Mouse (Mus musculus) neural tube, embryonic 12.5 days (tissue): Measurements from ENCODE around the gene Rab2b. TPM values are rescaled to one million over a fixed set of nuclear protein-coding genes. Genes with fewer than 3 reads are reported as not detected.
A peak's percentile ranks its signal among the peaks of the same experiment; 100 is the strongest.
"Not testable (repeated sequence)": the region's sequence is repeated elsewhere in the genome, so short reads cannot be mapped to it uniquely, and the experiment has no call there.

Experiments
- ATAC-seq: fragments of 200-750 bp; cut with Nextera tagmentation; 2 replicates; pipeline ENCODE4 v1.8.0; 2017; ENCODE audit warnings: low read depth, mild to moderate bottlenecking, moderate TSS enrichment, moderate library complexity; ENCODE audit not compliant: low FRiP score
- H3K27ac ChIP-seq: fragments of 300-500 bp; sonication (generic); 2 replicates; pipeline ENCODE4 v1.5.1; 2016
- H3K27me3 ChIP-seq: fragments of 300-500 bp; sonication (generic); replicated peaks from 2 replicates; pipeline ENCODE4 v1.6.1; 2016; ENCODE audit warnings: mild to moderate bottlenecking
- H3K36me3 ChIP-seq: fragments of 300-500 bp; sonication (generic); 2 replicates; pipeline ENCODE4 v1.6.1; 2016; ENCODE audit warnings: mild to moderate bottlenecking
- H3K4me1 ChIP-seq: fragments of 300-500 bp; sonication (generic); 2 replicates; pipeline ENCODE4 v1.6.1; 2016
- H3K4me2 ChIP-seq: fragments of 300-500 bp; sonication (generic); replicated peaks from 2 replicates; pipeline ENCODE4 v1.6.1; 2016; ENCODE audit warnings: mild to moderate bottlenecking
- H3K4me3 ChIP-seq: fragments of 300-500 bp; sonication (generic); 2 replicates; pipeline ENCODE4 v1.5.1; 2016
- H3K9ac ChIP-seq: fragments of 300-500 bp; sonication (generic); 2 replicates; pipeline ENCODE4 v1.6.1; 2016; ENCODE audit warnings: mild to moderate bottlenecking
- H3K9me3 ChIP-seq: fragments of 300-500 bp; sonication (generic); 2 replicates; pipeline ENCODE4 v1.6.1; 2016; ENCODE audit warnings: mild to moderate bottlenecking
- WGBS: fragments of 180-500 bp; shearing (Covaris S2); methylation state at CpG from one replicate; pipeline ENCODE4 v1.1.7; 2016; 5-methylcytosine and 5-hydroxymethylcytosine counted together
- polyA plus RNA-seq: library from polyadenylated mRNA; unstranded; fragments of >200 nt; fragmentation: Nextera tagmentation; extraction: Ambion mirVana; gene quantifications from 2 replicates; pipeline ENCODE4 v1.2.1, GENCODE M21; 2016

The Rab2b gene
- polyA plus RNA-seq, 1 experiment from 2014 or later: 52.9 TPM

DNA sequence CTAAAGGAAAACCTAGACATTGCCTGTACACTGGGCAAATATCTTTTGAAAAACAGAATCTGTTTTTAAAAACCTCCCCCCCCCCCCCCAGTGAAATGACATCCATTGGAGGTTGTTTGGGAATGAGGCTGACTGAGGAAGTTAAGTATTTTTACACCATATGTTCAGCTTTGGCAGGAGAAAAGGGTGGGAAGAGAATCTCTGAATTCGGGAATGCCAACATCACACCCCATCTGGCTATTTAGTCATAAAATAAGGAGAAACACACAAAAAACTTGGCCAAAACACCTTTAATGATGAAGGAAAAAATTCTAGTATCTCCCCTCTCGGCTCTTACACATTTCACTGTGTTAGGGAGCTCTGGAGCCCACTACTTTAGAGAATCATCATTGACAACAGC is 31.6 kb upstream of the Rab2b start:
- peaks cover 43% of the 10 kb centered on the region for H3K4me1 ChIP-seq
- H3K36me3 ChIP-seq: peaks cover 61% of the 10 kb centered on the region
- no peaks in the 10 kb centered on the region for H3K9me3 ChIP-seq

DNA sequence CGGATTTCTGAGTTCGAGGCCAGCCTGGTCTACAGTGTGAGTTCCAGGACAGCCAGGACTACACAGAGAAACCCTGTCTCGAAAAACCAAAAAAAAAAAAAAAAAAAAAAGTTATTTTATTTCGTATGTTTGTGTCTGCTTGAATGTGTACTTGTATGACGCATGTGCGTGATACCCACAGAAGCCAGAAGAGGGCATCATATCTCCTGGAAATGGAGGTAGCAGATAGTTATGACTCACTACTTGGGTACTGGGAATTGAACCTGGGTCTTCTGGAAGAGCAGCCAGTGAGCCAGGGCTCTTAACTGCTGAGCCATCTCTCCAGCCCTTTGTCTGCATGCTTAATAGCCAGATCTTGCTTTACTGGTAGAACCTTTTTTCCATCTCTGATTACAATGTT is 31.0 kb upstream of the Rab2b start:
- H3K27ac ChIP-seq, ATAC-seq, H3K9ac ChIP-seq, H3K9me3 ChIP-seq, H3K4me2 ChIP-seq, H3K4me3 ChIP-seq, H3K27me3 ChIP-seq: not testable (repeated sequence)
- WGBS: 93% methylated on average over 5 of the region's 6 CpGs
- peaks cover 61% of the 10 kb centered on the region for H3K36me3 ChIP-seq
- peaks cover 41% of the 10 kb centered on the region for H3K4me1 ChIP-seq

More for the DNA sequence above, 31.6 kb upstream of the Rab2b start:
- Histone ChIP-seq H3K27ac (no peak overlapping the region), H3K27me3 (no peaks in the 10 kb centered on the region), H3K4me3 (no peak overlapping the region), H3K4me2 (peak overlapping the region; percentile 85; the same call in 1 of the 2 replicates), H3K9ac (no peak overlapping the region)
- no peak for ATAC-seq
- WGBS: 94% methylated on average over 2 of the region's 2 CpGs

GRCm38 (mm10) chr14:52306100-52306499 is 26.8 kb upstream of the Rab2b start:
- Histone ChIP-seq H3K36me3 (peaks cover 21% of the 10 kb centered on the region), H3K4me2 (no peak overlapping the region), H3K27ac (no peak overlapping the region), H3K9ac (no peak overlapping the region), H3K27me3 (no peaks in the 10 kb centered on the region), H3K4me3 (no peak overlapping the region), H3K9me3 (no peaks in the 10 kb centered on the region), H3K4me1 (peaks cover 3% of the 10 kb centered on the region; the same call in 1 of the 2 replicates)
- no peak for ATAC-seq
- WGBS: 96% methylated on average over 2 of the region's 2 CpGs

GRCm38 (mm10) chr14:52304644-52305271 is 25.4 kb upstream of the Rab2b start, which contains the start of gene Mettl3:
Gene Mettl3, minus strand, starts transcription at chr14:52305128.
- peak; percentile 94 for ATAC-seq
- peak within 1 kb of the TSS; percentile 81 for H3K27ac ChIP-seq
- H3K4me3 ChIP-seq: peak within 1 kb of the TSS; percentile 69
- peak within 1 kb of the TSS; percentile 59 for H3K4me2 ChIP-seq
- peak within 1 kb of the TSS; percentile 75 for H3K9ac ChIP-seq
- H3K4me1 ChIP-seq: peaks cover 3% of the 10 kb centered on the region; the same call in 1 of the 2 replicates
- WGBS: under 1% methylated on average over 46 of the region's 46 CpGs
- no peaks in the 10 kb centered on the region for H3K27me3 ChIP-seq
- H3K9me3 ChIP-seq: no peaks in the 10 kb centered on the region
- H3K36me3 ChIP-seq: peaks cover 16% of the 10 kb centered on the region

GRCm38 (mm10) chr14:52303517-52303916 is 24.2 kb upstream of the Rab2b start:
- not testable (repeated sequence) for H3K9me3 ChIP-seq, H3K27ac ChIP-seq, H3K4me3 ChIP-seq, H3K9ac ChIP-seq, H3K4me1 ChIP-seq, H3K27me3 ChIP-seq, ATAC-seq
- H3K36me3 ChIP-seq: peaks cover 17% of the 10 kb centered on the region
- WGBS: 92% methylated on average over 3 of the region's 3 CpGs
- H3K4me2 ChIP-seq: peak overlapping the region; percentile 59

DNA sequence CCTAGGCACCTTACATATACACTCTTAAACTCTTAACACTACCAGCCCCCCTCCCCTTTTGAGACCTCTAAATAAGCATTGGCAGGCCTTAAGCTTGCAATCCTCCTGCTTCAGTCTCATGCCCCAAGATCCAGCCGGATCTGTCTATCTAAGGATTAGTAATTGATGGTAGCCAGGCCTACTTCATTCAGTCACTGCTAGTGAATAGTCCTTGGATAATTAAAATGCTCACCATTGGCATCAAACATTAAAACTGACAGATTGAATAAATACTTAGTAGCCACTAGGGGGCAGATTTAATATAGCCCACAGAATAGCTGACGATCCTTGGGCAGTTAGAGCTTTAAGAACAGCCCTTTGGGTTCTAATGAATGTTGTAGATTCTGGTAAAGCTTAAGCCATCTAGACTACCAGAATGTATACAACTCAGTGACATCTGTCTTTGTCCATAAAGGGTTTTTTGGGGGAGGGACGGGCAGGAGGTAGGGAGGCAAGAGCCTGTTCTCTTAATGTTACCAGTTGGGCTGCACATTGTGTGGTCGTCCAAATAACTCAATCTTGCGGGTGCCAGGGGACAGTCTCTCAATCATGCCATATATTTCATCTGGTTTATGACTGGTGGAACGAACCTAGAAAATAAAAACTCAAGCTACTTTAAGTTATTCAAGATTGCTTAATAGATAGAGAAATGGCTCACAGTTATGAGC is 16.4 kb upstream of the Rab2b start:
- ATAC-seq: 0 out of 2 replicates have a peak, but pooled peaks have one; percentile 38
- Histone ChIP-seq H3K4me1 (no peaks in the 10 kb centered on the region), H3K4me2 (no peak overlapping the region), H3K9me3 (no peaks in the 10 kb centered on the region), H3K36me3 (peaks cover 81% of the 10 kb centered on the region), H3K27ac (no peak overlapping the region), H3K9ac (no peak overlapping the region), H3K27me3 (no peaks in the 10 kb centered on the region), H3K4me3 (no peak overlapping the region)
- WGBS: 68% methylated on average over 6 of the region's 6 CpGs

GRCm38 (mm10) chr14:52284191-52284590 is 4.8 kb upstream of the Rab2b start:
- 96% methylated on average over 3 of the region's 3 CpGs for WGBS
- no peaks in the 10 kb centered on the region for H3K27me3 ChIP-seq
- H3K27ac ChIP-seq: no peak overlapping the region
- no peaks in the 10 kb centered on the region for H3K9me3 ChIP-seq
- peaks cover 37% of the 10 kb centered on the region for H3K36me3 ChIP-seq
- H3K4me3 ChIP-seq: no peak overlapping the region
- no peak overlapping the region for H3K9ac ChIP-seq
- H3K4me2 ChIP-seq: no peak overlapping the region
- H3K4me1 ChIP-seq: peaks cover 7% of the 10 kb centered on the region
- no peak for ATAC-seq

- no peaks in the 10 kb centered on the region for H3K9me3 ChIP-seq
- no peak for ATAC-seq
These were observed 4.3 kb upstream of the Rab2b start for GRCm38 (mm10) chr14:52283629-52284028.

GRCm38 (mm10) chr14:52279747-52280120 is 389 bp upstream of the Rab2b start:
- Histone ChIP-seq H3K9ac (peak overlapping the region; percentile 88), H3K4me3 (peak overlapping the region; percentile 88), H3K4me1 (peaks cover 7% of the 10 kb centered on the region), H3K4me2 (peak overlapping the region; percentile 73), H3K27ac (peak overlapping the region; percentile 68), H3K36me3 (peaks cover 12% of the 10 kb centered on the region), H3K9me3 (no peaks in the 10 kb centered on the region), H3K27me3 (no peaks in the 10 kb centered on the region)
- 1% methylated on average over 21 of the region's 21 CpGs for WGBS
- peak; percentile 66 for ATAC-seq

More at GRCm38 (mm10) chr14:52283629-52284028, 4.3 kb upstream of the Rab2b start:
- Histone ChIP-seq H3K9ac (no peak overlapping the region), H3K4me1 (peaks cover 7% of the 10 kb centered on the region), H3K27ac (no peak overlapping the region), H3K4me3 (no peak overlapping the region), H3K27me3 (no peaks in the 10 kb centered on the region), H3K36me3 (peaks cover 34% of the 10 kb centered on the region), H3K4me2 (no peak overlapping the region)
- 98% methylated on average over 5 of the region's 5 CpGs for WGBS

- H3K9me3 ChIP-seq: no peaks in the 10 kb centered on the region
- peaks cover 7% of the 10 kb centered on the region for H3K4me1 ChIP-seq
- H3K27me3 ChIP-seq: no peaks in the 10 kb centered on the region
- H3K4me3 ChIP-seq: no peak overlapping the region
- 93% methylated on average over 4 of the region's 4 CpGs for WGBS
- peaks cover 25% of the 10 kb centered on the region for H3K36me3 ChIP-seq
- ATAC-seq: no peak
- H3K4me2 ChIP-seq: no peak overlapping the region
- no peak overlapping the region for H3K27ac ChIP-seq
- no peak overlapping the region for H3K9ac ChIP-seq
These were observed 2.1 kb downstream of the Rab2b start for GRCm38 (mm10) chr14:52277210-52277609.

GRCm38 (mm10) chr14:52272781-52273180 is 6.6 kb downstream of the Rab2b start:
- 63% methylated on average over 3 of the region's 3 CpGs for WGBS
- H3K4me2 ChIP-seq: no peak overlapping the region

DNA sequence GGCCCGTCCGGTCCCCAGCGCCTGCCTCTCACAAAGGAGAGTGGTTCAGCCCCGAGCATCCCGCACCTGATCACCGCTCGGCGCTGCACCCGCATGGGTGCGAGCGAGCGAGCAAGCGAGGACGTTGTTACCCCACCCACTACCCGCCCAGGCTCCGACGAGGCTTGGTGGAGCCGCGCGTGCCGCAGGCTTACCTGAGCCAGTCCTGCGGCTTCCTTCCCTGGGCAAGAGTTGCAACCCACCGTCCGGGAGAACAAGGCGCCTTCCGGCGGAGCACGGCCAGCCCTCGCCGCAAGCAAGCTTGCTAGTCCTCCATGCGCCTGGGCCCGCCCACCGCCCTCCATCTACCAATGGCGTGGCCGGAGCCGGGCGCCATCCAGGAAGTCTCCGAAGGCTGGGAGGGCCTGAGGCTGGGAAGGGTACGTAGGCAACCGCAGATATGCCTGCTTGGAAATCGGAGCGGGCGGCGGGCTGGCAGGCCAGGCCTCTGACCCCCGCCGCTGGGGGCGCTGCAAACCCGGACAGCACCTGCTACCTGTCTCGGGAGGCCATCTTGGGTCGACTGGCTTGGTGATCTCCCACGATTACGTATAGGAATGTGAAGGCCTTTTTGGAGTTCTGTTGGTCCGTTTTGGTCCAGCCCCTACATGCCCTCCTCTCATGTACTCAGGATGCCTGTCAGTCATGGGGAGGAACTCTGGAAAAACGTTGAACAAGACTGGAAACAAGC is 21.7 kb downstream of the Rab2b start, which contains the start of gene Chd8:
Gene Chd8 (minus strand): TSS at position 297 of the 730 bp plus-strand sequence.
- peak; percentile 100 for ATAC-seq
- Histone ChIP-seq H3K4me1 (peaks cover 20% of the 10 kb centered on the region), H3K4me3 (peak within 1 kb of the TSS; percentile 88), H3K27me3 (no peaks in the 10 kb centered on the region), H3K36me3 (peaks cover 6% of the 10 kb centered on the region; the same call in 1 of the 2 replicates), H3K27ac (peak within 1 kb of the TSS; percentile 42), H3K4me2 (peak within 1 kb of the TSS; percentile 83), H3K9ac (peak within 1 kb of the TSS; percentile 84), H3K9me3 (no peaks in the 10 kb centered on the region)
- WGBS: 1% methylated on average over 54 of the region's 54 CpGs

More at GRCm38 (mm10) chr14:52272781-52273180, 6.6 kb downstream of the Rab2b start:
- H3K36me3 ChIP-seq: peaks cover 39% of the 10 kb centered on the region
- no peaks in the 10 kb centered on the region for H3K4me1 ChIP-seq
- no peak for ATAC-seq
- no peak overlapping the region for H3K4me3 ChIP-seq
- H3K9ac ChIP-seq: no peak overlapping the region
- no peak overlapping the region for H3K27ac ChIP-seq
- no peaks in the 10 kb centered on the region for H3K9me3 ChIP-seq
- no peaks in the 10 kb centered on the region for H3K27me3 ChIP-seq
